Mouse (Mus musculus) lung, postnatal 0 days (tissue): ENCODE measurements at regions not wholly inside any gene's neighbourhood (a gene's known extent, or its start where the extent isn't known, plus 50 kb on each side); places are given as distances from the start of the nearest gene placed in this dataset.

Experiments used
- CTCF ChIP-seq: IDR thresholded peaks from 2 replicates; pipeline ENCODE4 v1.5.1; 2016; ENCODE audit warnings: antibody characterized with exemption, mild to moderate bottlenecking
- EP300 ChIP-seq: IDR thresholded peaks from 2 replicates; pipeline ENCODE4 v1.6.1; 2016; ENCODE audit warnings: antibody characterized with exemption, mild to moderate bottlenecking, control low read depth

GRCm38 (mm10) chr1:119351567-119351966, 70.5 kb downstream of the Inhbb start:
- no peak for TF ChIP-seq CTCF
- no peak for TF ChIP-seq EP300
